Mouse (Mus musculus): ENCODE measurements at regions not wholly inside any gene's neighbourhood (a gene's known extent, or its start where the extent isn't known, plus 50 kb on each side); places are given as distances from the start of the nearest gene placed in this dataset.

GRCm38 (mm10) chr14:45764231-45764630, 106.3 kb upstream of the Ddhd1 start:
- ATAC-seq (ENCODE audit: insufficient read depth, low read depth) (no peak), DNase-seq (ENCODE audit: low spot score) (no peak)
- H3K9me3 ChIP-seq (replicated peaks; ENCODE audit: control insufficient read depth, low read length), result no peaks in the 10 kb centered on the region
- no peak overlapping the region for H3K4me2 ChIP-seq (ENCODE audit: low read depth, low read length)
- H3K4me1 ChIP-seq (ENCODE audit: control insufficient read depth, insufficient read depth), result no peaks in the 10 kb centered on the region
- H3K4me3 ChIP-seq (ENCODE audit: low read depth, low read length), result no peak overlapping the region
- H3K9ac ChIP-seq (replicated peaks; ENCODE audit: low read depth, low read length), result no peak overlapping the region
- no peaks in the 10 kb centered on the region for H3K27me3 ChIP-seq (ENCODE audit: control insufficient read depth, insufficient read depth, low read length)
- TF ChIP-seq CTCF (IDR thresholded peaks at IDR 0.05; ENCODE audit: low read depth), result no peak
- TF ChIP-seq EP300 (IDR thresholded peaks at IDR 0.05; ENCODE audit: low read depth), result no peak
- WGBS, result 51% methylated on average over 3 of the region's 3 CpGs
- H3K36me3 ChIP-seq (replicated peaks; ENCODE audit: control insufficient read depth, insufficient read depth, low read length), result no peaks in the 10 kb centered on the region
- H3K27ac ChIP-seq (ENCODE audit: low read depth), result no peak overlapping the region

- Histone ChIP-seq H3K36me3 (replicated peaks; ENCODE audit: control insufficient read depth, insufficient read depth, low read length) (no peaks in the 10 kb centered on the region), H3K9me3 (replicated peaks; ENCODE audit: control insufficient read depth, low read length) (no peaks in the 10 kb centered on the region), H3K27me3 (ENCODE audit: control insufficient read depth, insufficient read depth, low read length) (no peaks in the 10 kb centered on the region), H3K27ac (ENCODE audit: low read depth) (no peak overlapping the region), H3K9ac (replicated peaks; ENCODE audit: low read depth, low read length) (no peak overlapping the region), H3K4me1 (ENCODE audit: control insufficient read depth, insufficient read depth) (no peaks in the 10 kb centered on the region), H3K4me2 (ENCODE audit: low read depth, low read length) (no peak overlapping the region), H3K4me3 (ENCODE audit: low read depth, low read length) (no peak overlapping the region)
- DNase-seq (ENCODE audit: low spot score) (no peak), ATAC-seq (ENCODE audit: insufficient read depth, low read depth) (no peak)
- WGBS, result 85% methylated on average over 1 of the region's 1 CpGs
- TF ChIP-seq CTCF (IDR thresholded peaks at IDR 0.05; ENCODE audit: low read depth), result no peak
- no peak for TF ChIP-seq EP300 (IDR thresholded peaks at IDR 0.05; ENCODE audit: low read depth)
Measured at GRCm38 (mm10) chr14:45766582-45766981, 108.6 kb upstream of the Ddhd1 start.

- H3K27me3 ChIP-seq (ENCODE audit: control insufficient read depth, insufficient read depth, low read length), result no peaks in the 10 kb centered on the region
- ATAC-seq (ENCODE audit: insufficient read depth, low read depth) (peak; percentile 78), DNase-seq (ENCODE audit: low spot score) (peak; percentile 63)
- no peaks in the 10 kb centered on the region for H3K9me3 ChIP-seq (replicated peaks; ENCODE audit: control insufficient read depth, low read length)
- 8% methylated on average over 19 of the region's 19 CpGs for WGBS
- peak; percentile 93 for TF ChIP-seq CTCF (IDR thresholded peaks at IDR 0.05; ENCODE audit: low read depth)
- TF ChIP-seq EP300 (IDR thresholded peaks at IDR 0.05; ENCODE audit: low read depth), result no peak
- H3K4me2 ChIP-seq (ENCODE audit: low read depth, low read length), result peak overlapping the region; percentile 56
- no peak overlapping the region for H3K9ac ChIP-seq (replicated peaks; ENCODE audit: low read depth, low read length)
- peak overlapping the region; percentile 39 for H3K4me3 ChIP-seq (ENCODE audit: low read depth, low read length)
- no peaks in the 10 kb centered on the region for H3K36me3 ChIP-seq (replicated peaks; ENCODE audit: control insufficient read depth, insufficient read depth, low read length)
- H3K27ac ChIP-seq (ENCODE audit: low read depth), result no peak overlapping the region
- peaks cover 3% of the 10 kb centered on the region; the same call in 1 of the 2 replicates for H3K4me1 ChIP-seq (ENCODE audit: control insufficient read depth, insufficient read depth)
Measured at GRCm38 (mm10) chr14:45772665-45773277, 114.8 kb upstream of the Ddhd1 start.

- DNase-seq (ENCODE audit: low spot score), result peak; percentile 28
- Histone ChIP-seq H3K4me2 (ENCODE audit: low read depth, low read length) (peak overlapping the region; percentile 56; the same call in 1 of the 2 replicates), H3K4me3 (ENCODE audit: low read depth, low read length) (no peak overlapping the region), H3K9me3 (replicated peaks; ENCODE audit: control insufficient read depth, low read length) (no peaks in the 10 kb centered on the region), H3K4me1 (ENCODE audit: control insufficient read depth, insufficient read depth) (peaks cover 3% of the 10 kb centered on the region; the same call in 1 of the 2 replicates), H3K9ac (replicated peaks; ENCODE audit: low read depth, low read length) (no peak overlapping the region), H3K27ac (ENCODE audit: low read depth) (no peak overlapping the region), H3K36me3 (replicated peaks; ENCODE audit: control insufficient read depth, insufficient read depth, low read length) (no peaks in the 10 kb centered on the region), H3K27me3 (ENCODE audit: control insufficient read depth, insufficient read depth, low read length) (no peaks in the 10 kb centered on the region)
- TF ChIP-seq EP300 (IDR thresholded peaks at IDR 0.05; ENCODE audit: low read depth), result no peak
- no peak for TF ChIP-seq CTCF (IDR thresholded peaks at IDR 0.05; ENCODE audit: low read depth)
- 34% methylated on average over 7 of the region's 7 CpGs for WGBS
- ATAC-seq (ENCODE audit: insufficient read depth, low read depth), result peak; percentile 53; the same call in 1 of the 2 replicates
Measured at GRCm38 (mm10) chr14:45773326-45773725, 115.4 kb upstream of the Ddhd1 start.

GRCm38 (mm10) chr14:45781850-45782249, 123.9 kb upstream of the Ddhd1 start:
- TF ChIP-seq CTCF (IDR thresholded peaks at IDR 0.05; ENCODE audit: low read depth) (no peak), EP300 (IDR thresholded peaks at IDR 0.05; ENCODE audit: low read depth) (no peak)
- WGBS, result 65% methylated on average over 6 of the region's 6 CpGs
- no peak for DNase-seq (ENCODE audit: low spot score)

GRCm38 (mm10) chr14:45794980-45795379, 137.0 kb upstream of the Ddhd1 start:
- 85% methylated on average over 1 of the region's 1 CpGs for WGBS
- Histone ChIP-seq H3K36me3 (replicated peaks; ENCODE audit: control insufficient read depth, insufficient read depth, low read length) (no peaks in the 10 kb centered on the region), H3K9ac (replicated peaks; ENCODE audit: low read depth, low read length) (no peak overlapping the region), H3K4me2 (ENCODE audit: low read depth, low read length) (no peak overlapping the region), H3K27me3 (ENCODE audit: control insufficient read depth, insufficient read depth, low read length) (no peaks in the 10 kb centered on the region), H3K27ac (ENCODE audit: low read depth) (no peak overlapping the region), H3K4me1 (ENCODE audit: control insufficient read depth, insufficient read depth) (no peaks in the 10 kb centered on the region), H3K4me3 (ENCODE audit: low read depth, low read length) (no peak overlapping the region), H3K9me3 (replicated peaks; ENCODE audit: control insufficient read depth, low read length) (no peaks in the 10 kb centered on the region)
- ATAC-seq (ENCODE audit: insufficient read depth, low read depth) (no peak), DNase-seq (ENCODE audit: low spot score) (no peak)
- TF ChIP-seq EP300 (IDR thresholded peaks at IDR 0.05; ENCODE audit: low read depth) (no peak), CTCF (IDR thresholded peaks at IDR 0.05; ENCODE audit: low read depth) (no peak)

More at GRCm38 (mm10) chr14:45781850-45782249, 123.9 kb upstream of the Ddhd1 start:
- no peak overlapping the region for H3K27ac ChIP-seq (ENCODE audit: low read depth)
- H3K4me2 ChIP-seq (ENCODE audit: low read depth, low read length), result no peak overlapping the region
- H3K9ac ChIP-seq (replicated peaks; ENCODE audit: low read depth, low read length), result no peak overlapping the region
- no peak for ATAC-seq (ENCODE audit: insufficient read depth, low read depth)
- H3K4me1 ChIP-seq (ENCODE audit: control insufficient read depth, insufficient read depth), result no peaks in the 10 kb centered on the region
- no peaks in the 10 kb centered on the region for H3K27me3 ChIP-seq (ENCODE audit: control insufficient read depth, insufficient read depth, low read length)
- no peaks in the 10 kb centered on the region for H3K9me3 ChIP-seq (replicated peaks; ENCODE audit: control insufficient read depth, low read length)
- no peak overlapping the region for H3K4me3 ChIP-seq (ENCODE audit: low read depth, low read length)
- no peaks in the 10 kb centered on the region for H3K36me3 ChIP-seq (replicated peaks; ENCODE audit: control insufficient read depth, insufficient read depth, low read length)
